Mouse (Mus musculus) right cerebral cortex, adult 2 months (tissue): ENCODE results near the gene Ccdc3.

ENCODE experiments used
- DNase-seq, 2 experiments: peaks; one replicate each; pipeline ENCODE4 v3.0.0; 2021 to 2022; ENCODE audit warnings: low spot score in 2 of 2

Gene Ccdc3

DNA sequence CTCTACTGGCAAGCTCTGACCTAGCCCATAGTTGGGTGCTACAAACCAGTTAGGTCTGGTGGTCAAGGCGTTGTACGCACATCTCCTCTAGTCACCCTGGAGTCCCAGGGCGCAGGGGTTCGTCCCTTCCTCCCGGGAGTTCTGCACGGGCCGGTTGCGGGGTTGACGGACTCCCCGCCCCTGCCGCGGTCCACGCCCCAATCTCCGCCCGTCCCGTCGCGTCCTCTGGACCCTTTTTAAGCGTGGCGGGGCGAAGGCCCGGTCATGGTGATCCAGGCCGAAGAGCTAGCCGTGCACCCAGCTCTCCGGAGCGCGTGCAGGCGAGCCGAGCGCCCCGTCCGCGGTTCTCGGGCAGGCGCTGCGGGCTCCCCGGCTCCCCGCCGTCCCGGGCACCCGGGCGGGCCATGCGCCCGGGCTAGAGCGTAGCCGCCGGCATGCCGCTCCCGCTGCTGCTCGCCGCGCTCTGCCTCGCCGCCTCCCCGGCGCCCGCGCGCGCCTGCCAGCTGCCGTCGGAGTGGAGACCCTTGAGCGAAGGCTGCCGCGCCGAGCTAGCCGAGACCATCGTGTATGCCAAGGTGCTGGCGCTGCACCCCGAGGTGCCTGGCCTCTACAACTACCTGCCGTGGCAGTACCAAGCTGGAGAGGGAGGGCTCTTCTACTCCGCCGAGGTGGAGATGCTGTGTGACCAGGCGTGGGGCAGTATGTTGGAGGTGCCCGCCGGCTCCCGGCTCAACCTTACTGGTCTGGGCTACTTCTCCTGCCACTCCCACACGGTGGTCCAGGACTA lies at the start of gene Ccdc3:
Gene Ccdc3, plus strand, starts transcription at position 277 of the 787 bp plus-strand sequence.
- no peak for DNase-seq

DNA sequence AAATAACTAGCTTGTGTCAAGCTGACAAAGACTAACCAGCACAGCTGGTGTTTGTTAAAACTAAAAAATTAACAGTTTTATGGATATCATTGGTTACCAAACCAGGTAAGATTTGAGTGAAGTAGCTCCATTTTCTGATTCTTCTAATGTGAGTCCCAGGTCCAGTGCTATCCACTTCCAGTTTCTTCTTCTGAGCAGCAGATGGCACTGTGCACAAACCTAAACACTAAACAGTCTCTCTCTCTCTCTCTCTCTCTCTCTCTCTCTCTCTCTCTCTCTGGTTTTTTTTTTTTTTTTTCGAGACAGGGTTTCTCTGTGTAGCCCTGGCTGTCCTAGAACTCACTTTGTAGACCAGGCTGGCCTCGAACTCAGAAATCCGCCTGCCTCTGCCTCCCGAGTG lies 47.2 kb upstream of the Ccdc3 start:
- peak; percentile 52 to 58 for DNase-seq

DNA sequence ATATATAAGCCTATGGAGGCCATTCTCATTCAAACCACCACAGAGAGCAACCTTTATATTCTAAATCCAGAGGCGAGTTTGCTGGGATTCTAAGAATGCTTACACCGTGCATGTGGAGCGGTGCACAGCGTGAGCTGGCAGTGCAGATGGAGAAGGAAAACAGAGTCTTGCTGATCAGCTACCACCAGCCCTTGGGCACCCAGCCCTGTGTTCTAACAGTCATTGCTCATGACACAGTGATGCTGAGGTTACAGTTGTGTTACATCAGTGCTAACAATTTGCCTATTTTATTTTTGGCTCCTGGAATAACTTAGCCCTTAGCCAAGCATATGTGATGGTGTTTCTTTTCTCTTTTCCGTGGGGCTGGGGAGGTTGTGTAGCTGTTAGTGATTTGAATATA lies 42.7 kb upstream of the Ccdc3 start:
- DNase-seq, result peak; percentile 24 to 25

DNA sequence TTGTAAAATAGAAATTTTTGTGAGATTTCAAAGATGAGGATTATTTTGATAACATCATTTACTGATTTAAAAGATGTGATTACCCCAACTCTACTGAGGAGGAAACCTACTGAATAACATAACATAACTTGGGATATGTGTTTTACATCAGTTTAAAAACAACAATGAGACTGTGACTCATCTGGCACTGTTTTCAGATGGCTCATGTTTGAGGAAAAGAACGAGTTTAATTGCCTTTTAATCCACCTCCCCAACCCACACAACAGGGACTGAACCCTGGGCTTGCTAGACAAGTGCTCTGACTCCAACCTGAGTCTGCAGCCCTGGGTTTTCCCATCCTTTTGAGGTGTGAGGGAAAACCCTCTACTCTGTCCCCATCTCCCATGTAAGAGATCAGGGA lies 42.3 kb upstream of the Ccdc3 start:
- DNase-seq, result no peak

DNA sequence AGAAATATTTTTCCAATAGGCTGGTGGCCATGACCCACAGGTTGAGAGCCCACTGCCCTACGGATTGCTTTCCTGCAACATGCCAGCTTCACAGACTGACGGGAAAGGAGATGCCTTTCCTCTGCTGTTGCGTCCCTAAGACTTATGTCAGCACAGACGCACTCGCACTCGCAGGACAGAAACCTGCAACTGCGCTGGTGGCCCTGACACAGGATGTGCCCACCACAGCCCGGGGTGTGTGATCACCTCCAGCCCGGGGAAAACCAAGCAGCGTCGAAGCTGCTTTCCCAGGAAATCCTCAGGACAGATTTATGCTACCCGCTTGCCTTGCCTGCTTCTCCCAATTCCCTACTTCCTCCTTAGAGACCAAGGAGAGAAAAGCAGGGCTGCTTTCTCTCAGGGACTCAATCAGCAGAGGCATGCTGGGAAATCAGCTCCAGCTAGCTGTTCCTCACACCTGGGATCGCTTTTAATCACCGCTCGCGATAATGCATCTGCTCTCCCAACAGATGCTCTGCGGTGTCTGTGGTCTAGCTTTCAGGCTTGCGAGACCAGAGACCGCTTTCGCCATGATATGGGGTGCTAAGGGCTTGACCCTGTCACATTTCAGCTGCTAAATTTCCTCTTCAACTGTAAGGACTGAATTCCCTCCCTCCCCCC lies 39.7 kb upstream of the Ccdc3 start:
- peak in 1 of 2 experiments; percentile 34 for DNase-seq

DNA sequence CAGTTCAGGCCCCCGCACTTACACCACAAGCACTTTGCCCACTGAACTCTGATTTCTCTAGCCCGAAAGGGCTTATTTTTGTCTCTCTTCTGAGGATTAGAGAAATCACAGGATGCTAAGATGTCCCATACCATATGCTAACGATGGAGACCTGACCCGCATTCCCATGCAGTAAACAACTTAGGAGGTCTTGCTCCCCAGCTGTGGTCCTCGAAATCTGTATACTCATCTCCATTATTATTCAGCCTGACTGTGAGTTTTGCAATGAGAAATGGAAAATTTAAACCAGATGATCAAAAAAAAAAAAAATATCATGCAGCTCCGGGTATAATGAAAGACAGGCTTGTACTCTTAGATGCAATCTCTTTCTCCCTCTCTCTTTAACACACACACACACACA lies 38.4 kb upstream of the Ccdc3 start:
- no peak for DNase-seq

DNA sequence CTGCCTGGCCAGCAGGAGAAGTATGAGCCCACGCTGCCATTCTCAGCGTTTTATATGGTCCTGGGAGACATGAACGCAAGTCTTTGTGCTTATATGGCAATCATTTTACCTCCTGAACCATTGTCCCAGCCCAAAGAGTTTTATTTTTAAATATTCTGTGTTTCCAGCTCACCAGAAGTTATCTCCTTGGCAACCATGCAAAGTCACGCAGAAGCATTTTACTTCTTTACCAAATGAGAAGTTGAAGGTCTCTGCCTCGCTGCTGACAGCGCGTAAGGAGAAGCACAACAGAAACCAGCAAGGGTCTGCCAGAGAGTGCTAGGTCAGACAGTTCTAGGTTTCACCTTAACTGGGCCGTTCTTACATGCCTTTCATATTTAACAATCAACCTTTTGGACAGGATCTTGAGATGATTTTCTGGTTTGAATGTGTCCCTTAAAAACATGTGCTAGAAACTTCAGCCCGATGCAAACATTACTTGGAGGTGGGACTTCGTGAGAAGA lies 35.8 kb upstream of the Ccdc3 start:
- peak; percentile 17 to 38 for DNase-seq

DNA sequence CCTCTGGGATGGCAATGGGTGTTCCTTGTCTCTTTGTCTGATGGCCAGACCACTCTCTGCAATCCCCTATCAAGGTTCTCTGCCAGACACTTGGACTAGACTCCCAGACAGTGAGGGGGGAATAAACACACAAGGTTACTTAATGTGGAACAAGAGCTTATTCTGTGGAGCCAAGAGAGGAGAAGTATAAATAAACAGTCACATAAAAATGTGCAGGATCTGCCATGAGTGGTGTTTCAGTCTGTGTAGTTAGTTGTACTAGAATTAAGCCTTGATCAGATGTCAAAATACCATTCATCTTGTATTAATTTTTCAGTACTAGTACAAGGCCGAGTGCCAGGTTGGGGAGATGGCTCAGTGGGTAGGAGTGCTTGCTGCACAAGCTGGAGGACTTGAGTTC lies 34.7 kb upstream of the Ccdc3 start:
- no peak for DNase-seq

DNA sequence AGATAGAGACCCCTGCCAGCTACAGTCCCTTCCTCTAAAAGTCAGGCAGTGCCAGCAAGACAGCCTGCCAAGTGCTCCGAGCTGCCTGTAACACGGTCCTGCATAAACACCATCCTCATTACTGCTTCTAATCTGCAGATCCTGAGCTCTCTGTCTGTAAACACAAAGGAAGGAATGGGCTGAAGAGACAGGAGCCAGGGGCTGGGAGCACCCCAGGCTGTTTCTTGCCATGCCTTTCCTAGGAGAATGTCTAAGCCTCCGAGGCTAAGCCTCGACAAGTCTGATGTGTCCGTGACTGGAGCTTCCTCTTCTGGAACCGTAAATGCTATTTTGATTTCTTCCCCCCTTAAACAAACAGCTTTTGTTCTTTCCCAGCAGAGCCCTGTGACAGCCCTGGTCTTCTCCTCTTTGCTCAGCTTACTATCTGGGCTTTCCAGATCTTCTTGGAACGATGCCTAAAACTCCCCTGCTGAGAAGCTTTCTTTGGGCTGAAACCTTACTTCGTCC lies 24.7 kb upstream of the Ccdc3 start:
- no peak for DNase-seq

DNA sequence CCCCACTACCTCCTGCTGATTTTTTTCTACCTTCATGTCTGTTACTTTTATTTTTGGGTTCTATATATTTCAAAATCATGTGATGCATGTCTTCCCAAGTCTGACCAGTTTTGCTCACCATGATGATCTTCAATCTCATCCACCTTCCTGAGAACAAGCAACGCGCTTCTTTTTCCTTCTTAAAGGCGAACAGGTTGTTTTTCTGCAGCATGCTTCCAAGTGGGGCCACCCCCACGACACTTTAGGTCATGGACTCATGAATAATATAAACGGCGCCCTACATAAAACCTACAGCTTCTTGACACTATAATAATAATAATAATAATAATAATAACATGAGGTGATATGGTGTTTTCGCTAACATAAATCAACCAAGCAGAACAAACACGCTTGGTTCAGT lies 23.2 kb upstream of the Ccdc3 start:
- DNase-seq, result no peak

DNA sequence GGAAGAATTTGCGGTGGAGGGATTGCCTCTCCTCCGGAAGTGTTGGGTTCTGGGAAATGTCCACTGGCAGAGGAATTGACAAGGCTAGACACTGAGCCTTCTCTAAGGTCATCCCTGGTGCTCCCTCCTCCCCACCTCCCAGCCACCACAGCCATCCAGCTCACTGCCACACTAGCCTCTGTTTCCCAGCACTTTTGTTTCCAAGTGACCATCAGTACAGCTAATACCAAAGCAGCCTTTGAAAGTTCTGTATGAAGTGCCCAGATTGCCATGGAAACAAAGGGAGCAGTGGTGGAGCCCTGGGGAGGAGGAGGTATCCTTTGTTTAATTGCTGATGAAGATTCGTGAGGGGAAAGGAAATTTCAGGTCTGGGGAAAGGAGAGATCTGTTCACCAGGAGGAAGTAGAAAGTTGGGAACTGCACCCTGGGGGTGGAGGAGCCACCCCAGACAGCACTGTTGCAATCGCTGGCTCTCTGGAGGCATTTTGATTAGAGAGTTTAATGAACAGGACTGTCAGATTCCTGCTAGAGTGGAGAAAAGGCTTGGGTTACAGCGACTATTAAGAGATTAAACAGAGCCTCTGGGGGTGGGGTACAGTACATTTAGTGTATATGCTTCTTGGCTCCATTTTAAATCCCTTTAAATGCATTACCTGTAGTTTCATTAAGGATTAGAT lies 20.6 kb upstream of the Ccdc3 start:
- no peak for DNase-seq

DNA sequence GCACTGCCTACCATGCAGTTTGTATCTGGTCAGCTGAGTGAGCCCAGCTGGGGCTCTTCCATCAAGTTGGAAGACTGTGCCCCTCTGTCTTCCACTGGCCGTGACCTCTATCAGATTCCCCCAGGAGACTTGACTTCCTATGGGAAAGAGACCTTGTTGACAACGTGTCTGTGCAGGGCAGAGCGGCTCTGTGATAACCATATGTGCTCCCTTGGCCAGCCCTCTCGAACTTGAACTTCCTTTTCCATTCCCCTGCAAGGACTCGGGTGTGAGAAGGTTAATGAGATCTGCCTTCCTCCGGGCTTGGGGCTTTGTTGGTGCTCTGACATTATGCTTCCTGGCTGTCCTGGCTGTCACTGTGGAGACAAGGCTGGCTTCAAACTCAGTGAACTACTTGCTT lies 12.1 kb upstream of the Ccdc3 start:
- DNase-seq, result no peak

DNA sequence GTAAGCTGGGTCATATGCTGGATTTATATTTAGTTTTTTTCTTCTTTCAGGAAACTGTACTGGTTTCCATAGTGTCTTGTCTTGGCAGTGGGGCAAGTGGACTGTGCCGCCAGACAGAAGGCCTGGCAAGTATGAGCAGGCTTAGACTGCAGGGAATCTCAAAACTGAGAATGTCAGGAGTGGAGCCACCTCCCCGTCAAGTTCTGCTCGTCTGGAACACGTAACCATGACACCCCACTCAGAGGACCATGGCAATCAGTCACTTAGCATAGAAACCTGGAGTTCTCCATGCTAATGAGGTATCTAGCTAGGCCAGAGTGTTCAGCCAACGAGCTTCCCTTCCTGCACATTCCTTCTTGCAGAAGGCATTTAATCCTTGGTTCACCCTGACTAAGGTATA lies 10.2 kb upstream of the Ccdc3 start:
- DNase-seq, result no peak

DNA sequence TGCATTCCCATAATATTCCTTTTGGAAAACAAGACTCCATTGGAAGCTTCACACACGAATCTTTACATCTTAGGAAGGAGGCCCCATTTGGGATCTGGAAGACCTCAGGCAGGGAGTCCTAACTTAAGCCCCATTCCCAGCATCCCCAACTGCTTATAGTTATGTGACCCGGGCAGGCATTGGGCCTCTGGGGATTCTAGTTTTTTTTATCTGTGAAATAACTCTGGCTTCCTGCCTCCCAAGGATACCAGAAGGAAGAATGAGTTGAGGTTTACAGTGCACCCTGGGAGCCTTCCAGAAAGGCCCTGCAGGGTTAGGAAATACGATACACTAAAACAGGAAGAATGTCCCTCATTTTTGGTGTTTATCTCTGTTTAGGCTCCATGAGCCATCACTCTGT lies 8.5 kb upstream of the Ccdc3 start:
- DNase-seq, result no peak

DNA sequence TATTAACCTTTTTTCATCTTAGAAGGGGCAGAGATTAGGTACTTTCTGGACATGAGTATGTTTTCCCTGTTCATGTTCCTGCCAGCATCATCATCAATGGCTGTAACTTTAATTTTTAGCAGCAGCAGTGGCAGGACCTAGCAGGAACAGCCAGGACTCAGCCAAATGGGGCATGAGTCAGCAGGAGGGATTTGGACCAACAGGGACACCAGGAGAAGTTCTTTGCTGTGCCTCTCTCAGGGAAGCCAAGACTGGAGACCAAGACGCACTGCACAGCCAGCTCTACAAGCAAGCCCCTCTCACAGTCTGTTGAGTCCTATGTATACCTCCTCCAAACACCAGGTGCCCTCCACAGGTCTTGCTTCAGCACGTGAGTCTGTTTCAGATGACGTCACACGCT lies 5.5 kb upstream of the Ccdc3 start:
- no peak for DNase-seq

DNA sequence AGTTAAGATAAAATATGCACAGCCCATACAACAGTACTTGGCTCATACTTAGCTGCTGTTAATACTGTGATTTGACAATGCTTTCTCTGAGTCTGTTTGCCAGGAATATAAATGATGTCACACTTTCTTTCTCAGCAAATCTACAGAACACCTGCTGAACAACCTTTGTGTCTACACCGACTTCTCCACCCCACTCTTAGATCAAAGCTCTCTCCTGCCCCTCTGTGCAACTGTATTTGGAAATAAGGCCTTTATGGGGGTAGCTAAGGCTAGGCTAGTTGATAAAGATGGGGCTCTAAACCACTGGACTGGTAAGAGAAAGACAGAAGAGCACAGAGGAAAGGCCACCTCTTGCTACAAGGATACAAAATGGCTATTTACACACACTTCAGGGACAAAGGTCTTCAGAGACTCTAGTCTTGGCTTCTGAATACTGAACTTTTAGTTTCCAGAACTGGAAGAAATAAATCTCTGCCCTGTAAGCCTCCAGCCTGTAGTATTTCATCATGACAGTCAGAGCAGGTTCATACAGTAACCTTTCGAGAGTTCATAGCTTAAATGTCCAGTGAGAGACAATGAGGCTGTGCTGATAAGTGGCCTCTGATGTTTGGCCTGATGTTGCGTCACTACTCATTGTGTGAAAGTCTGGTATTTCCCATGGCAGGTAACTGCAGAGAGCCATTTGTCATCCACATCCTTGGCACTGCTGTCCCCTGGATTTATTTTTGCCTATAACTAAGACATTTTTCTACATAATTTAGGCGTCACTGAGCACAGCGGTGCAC lies 2.4 kb upstream of the Ccdc3 start:
- no peak for DNase-seq

DNA sequence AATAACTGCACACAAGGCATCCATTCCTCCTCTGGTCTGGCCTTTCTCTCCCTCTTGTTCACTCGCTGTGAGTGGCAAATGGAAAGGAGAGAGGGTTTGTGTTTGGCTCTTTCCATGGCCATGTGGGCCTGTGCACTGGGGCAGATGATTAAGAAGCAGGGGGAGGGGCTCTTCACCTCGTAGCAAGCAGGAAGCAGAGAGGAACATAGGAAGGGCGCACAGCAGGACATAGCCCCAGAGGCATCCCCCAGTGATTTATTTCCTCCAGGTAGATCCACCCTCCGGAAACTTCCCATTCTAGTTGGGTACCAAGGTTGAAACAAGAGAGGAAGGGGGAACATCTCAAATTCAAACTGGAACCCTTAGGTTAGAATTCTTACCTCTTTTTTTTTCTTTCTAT lies 2.4 kb downstream of the Ccdc3 start:
- no peak for DNase-seq

DNA sequence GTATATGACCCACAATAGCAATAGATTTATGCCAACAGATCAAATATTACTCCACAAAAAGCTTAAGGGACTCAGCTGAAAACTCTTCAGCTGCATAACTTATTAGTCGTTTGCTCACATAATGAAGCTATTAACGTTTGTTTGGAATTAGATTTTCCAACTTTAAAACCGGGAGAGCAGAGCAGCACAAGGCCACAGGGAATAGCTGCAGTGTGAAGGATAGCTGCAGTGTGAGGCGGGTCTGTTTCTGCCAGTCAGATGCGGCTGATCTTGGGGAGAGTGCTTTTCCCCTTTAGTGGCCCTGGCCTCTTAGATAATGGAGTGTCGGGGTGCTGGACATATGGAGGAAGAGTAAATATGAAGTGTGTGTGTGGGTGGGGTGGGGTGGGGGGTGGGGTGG lies 6.9 kb downstream of the Ccdc3 start:
- DNase-seq, result no peak

DNA sequence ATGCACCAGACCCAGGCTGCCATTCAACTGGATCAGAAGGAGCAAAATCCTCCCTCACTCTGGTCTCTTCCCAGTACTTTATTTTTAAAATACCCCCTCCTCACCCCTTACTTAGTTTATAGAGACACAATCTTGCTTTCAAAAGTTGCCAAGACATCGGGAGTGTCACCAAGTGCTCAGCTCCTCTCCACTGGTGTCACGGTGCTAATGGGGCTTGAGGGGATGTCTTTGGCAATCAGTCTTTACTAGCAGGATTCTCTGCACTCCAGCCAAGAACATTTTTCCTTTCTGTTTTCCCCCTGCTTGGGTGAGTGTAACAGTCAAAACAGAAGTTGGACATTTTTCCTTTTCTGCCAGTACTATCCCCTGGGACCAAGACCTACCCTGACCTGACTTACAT lies 10.3 kb downstream of the Ccdc3 start:
- no peak for DNase-seq

DNA sequence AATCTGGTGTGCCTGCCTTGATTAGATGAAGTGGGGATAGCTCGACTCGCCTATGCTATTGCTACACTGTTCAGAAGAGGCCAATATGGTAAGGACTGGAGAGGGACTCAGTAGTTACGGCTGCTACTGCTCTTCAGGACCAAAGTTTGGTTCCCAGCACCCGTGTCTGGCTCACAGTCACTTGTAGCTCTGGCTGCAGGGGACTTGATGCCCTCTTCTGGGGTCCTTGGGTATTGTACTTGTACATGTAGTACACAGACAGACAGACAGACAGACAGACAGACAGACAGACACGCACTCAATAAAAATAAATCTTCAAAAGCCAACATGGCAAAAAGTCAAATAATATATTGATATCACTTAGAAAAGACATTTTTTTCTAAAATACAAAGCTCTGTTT lies 17.1 kb downstream of the Ccdc3 start:
- no peak for DNase-seq

DNA sequence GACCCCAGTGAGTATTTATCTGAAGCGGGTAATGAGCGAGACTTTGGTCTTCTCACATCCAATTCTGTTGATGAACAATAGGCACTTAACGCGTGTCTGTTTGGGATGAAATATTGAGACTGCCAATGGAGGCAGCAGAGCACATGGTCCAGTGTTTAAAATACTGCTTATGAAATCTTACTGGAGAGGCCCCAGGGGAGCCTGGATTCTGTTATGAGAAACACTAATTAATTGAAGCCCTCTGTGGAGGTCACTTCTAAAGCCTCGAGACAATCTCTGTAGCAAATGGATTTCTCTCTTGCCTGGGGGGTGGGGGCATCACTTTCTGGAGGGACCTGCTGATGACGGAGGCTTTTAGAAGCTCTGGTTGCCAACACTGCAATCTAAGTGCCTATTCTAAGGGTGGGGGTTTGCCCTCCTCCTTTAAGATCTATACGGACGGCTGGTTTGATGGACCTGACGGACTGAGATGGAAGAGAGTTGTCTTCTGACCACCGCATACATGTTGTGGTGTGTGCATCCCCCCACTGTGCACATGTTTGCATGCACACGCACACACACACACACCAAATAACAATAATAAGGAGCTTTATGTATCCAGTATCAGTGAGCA lies 22.8 kb downstream of the Ccdc3 start:
- DNase-seq, result no peak
